Mouse (Mus musculus) v-Abl transformed pro-B cells (cell line): ENCODE measurements around the gene Cldn34c3.
"Not testable (repeated sequence)": the region's sequence is repeated elsewhere in the genome, so short reads cannot be mapped to it uniquely, and the experiment has no call there.

Source experiments
- in situ Hi-C, 2 experiments: fragments of 400-800 bp; cut with MboI; formaldehyde crosslinking; loops; one replicate each; pipeline ENCODE4 v1.15.1; 2025; ENCODE audit not compliant: unreplicated experiment in 2 of 2

The Cldn34c3 gene

DNA sequence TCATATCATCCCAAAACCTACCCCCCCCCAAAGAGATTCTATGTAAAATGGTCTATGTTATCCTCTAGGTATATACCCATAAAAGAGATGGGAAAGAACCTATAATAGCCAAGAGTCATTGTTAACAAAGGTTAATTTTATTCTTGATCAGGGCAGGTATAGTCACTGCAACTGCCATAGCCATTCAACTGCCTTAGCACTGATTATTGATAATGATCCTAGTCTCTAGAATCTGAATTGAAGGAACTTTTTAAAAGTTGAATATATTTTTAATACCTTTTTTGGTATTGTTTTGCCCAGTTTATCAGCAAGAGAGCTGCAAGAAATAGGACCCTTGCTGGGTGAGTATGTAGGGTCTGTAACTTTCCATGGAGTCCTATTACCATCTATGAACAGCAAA, at the start of gene Cldn34c3:
Gene Cldn34c3, plus strand, starts transcription at position 301 of the 400 bp plus-strand sequence.
- in situ Hi-C loops: not testable (repeated sequence)
